Mouse (Mus musculus): ENCODE results near the gene Crx.
"Not testable (repeated sequence)": the region's sequence is repeated elsewhere in the genome, so short reads cannot be mapped to it uniquely, and the experiment has no call there.

Crx gene

GRCm38 (mm10) chr7:15879756-15880155 is at the start of gene Crx:
Gene Crx, minus strand, starts transcription at chr7:15879968.
- no peak for DNase-seq

GRCm38 (mm10) chr7:15922220-15922773 is 42.5 kb upstream of the Crx start, which contains the start of gene Selenow:
Gene Selenow, minus strand, starts transcription at chr7:15922402.
- DNase-seq, result peak; percentile 90

- peak; percentile 29 for DNase-seq
Observed at GRCm38 (mm10) chr7:15921796-15922195, 42.0 kb upstream of the Crx start.

GRCm38 (mm10) chr7:15920645-15921190 is 41.0 kb upstream of the Crx start:
- no peak for DNase-seq

- DNase-seq, result no peak
Observed at GRCm38 (mm10) chr7:15919947-15920346, 40.2 kb upstream of the Crx start.

GRCm38 (mm10) chr7:15918371-15918770 is 38.6 kb upstream of the Crx start:
- no peak for DNase-seq

GRCm38 (mm10) chr7:15916996-15917395 is 37.2 kb upstream of the Crx start:
- no peak for DNase-seq

- DNase-seq, result no peak
Observed at GRCm38 (mm10) chr7:15916134-15916723, 36.5 kb upstream of the Crx start.

- not testable (repeated sequence) for DNase-seq
Observed at GRCm38 (mm10) chr7:15915695-15916094, 35.9 kb upstream of the Crx start.

- DNase-seq, result no peak
Observed at GRCm38 (mm10) chr7:15914751-15915150, 35.0 kb upstream of the Crx start.

- no peak for DNase-seq
Observed at GRCm38 (mm10) chr7:15914252-15914651, 34.5 kb upstream of the Crx start.

- peak; percentile 54 for DNase-seq
Observed at GRCm38 (mm10) chr7:15912183-15912582, 32.4 kb upstream of the Crx start.

- no peak for DNase-seq
Observed at GRCm38 (mm10) chr7:15910521-15910920, 30.8 kb upstream of the Crx start.

- no peak for DNase-seq
Observed at GRCm38 (mm10) chr7:15907971-15908590, 28.3 kb upstream of the Crx start.

- DNase-seq, result no peak
Observed at GRCm38 (mm10) chr7:15906602-15907001, 26.8 kb upstream of the Crx start.

- DNase-seq, result no peak
Observed at GRCm38 (mm10) chr7:15905861-15906260, 26.1 kb upstream of the Crx start.

GRCm38 (mm10) chr7:15901366-15902048 is 21.7 kb upstream of the Crx start:
- DNase-seq, result no peak

GRCm38 (mm10) chr7:15894251-15894650 is 14.5 kb upstream of the Crx start:
- DNase-seq, result no peak

- no peak for DNase-seq
Observed at GRCm38 (mm10) chr7:15884127-15884526, 4.4 kb upstream of the Crx start.

GRCm38 (mm10) chr7:15882317-15882716 is 2.5 kb upstream of the Crx start, which contains the start of gene Crxos:
Gene Crxos, plus strand, starts transcription at chr7:15882617.
- no peak for DNase-seq

GRCm38 (mm10) chr7:15881831-15882230 is 2.1 kb upstream of the Crx start:
- no peak for DNase-seq

GRCm38 (mm10) chr7:15881388-15881787 is 1.6 kb upstream of the Crx start:
- DNase-seq, result no peak

GRCm38 (mm10) chr7:15864104-15864503 is 15.7 kb downstream of the Crx start:
- no peak for DNase-seq

- DNase-seq, result no peak
Observed at GRCm38 (mm10) chr7:15859657-15860056, 20.1 kb downstream of the Crx start.
